Mouse (Mus musculus) left cerebral cortex, adult 9 months (tissue): ENCODE measurements around the gene Ascc1.
"Not testable (repeated sequence)": the region's sequence is repeated elsewhere in the genome, so short reads cannot be mapped to it uniquely, and the experiment has no call there.

Experiments used
- DNase-seq, 2 experiments: peaks; one replicate each; pipeline ENCODE4 v3.0.0; 2022; ENCODE audit warnings: low spot score in 2 of 2

The Ascc1 gene

GRCm38 (mm10) chr10:60115345-60116185 lies 113.0 kb downstream of the Ascc1 start:
- peak; percentile 74 to 84 for DNase-seq

- DNase-seq, result no peak
Measured at GRCm38 (mm10) chr10:60116997-60117396, 114.4 kb downstream of the Ascc1 start.

GRCm38 (mm10) chr10:60118464-60118863 lies 115.9 kb downstream of the Ascc1 start:
- DNase-seq, result no peak

GRCm38 (mm10) chr10:60120630-60121029 lies 118.0 kb downstream of the Ascc1 start:
- DNase-seq, result peak in 1 of 2 experiments; percentile 71

GRCm38 (mm10) chr10:60124078-60124477 lies 121.5 kb downstream of the Ascc1 start:
- DNase-seq, result no peak

GRCm38 (mm10) chr10:60125529-60126327 lies 123.1 kb downstream of the Ascc1 start:
- no peak for DNase-seq

- no peak for DNase-seq
Measured at GRCm38 (mm10) chr10:60128287-60128686, 125.7 kb downstream of the Ascc1 start.

GRCm38 (mm10) chr10:60130504-60130903 lies 127.9 kb downstream of the Ascc1 start:
- DNase-seq, result no peak

- DNase-seq, result no peak
Measured at GRCm38 (mm10) chr10:60133501-60133900, 130.9 kb downstream of the Ascc1 start.

- DNase-seq, result no peak
Measured at GRCm38 (mm10) chr10:60134201-60134600, 131.6 kb downstream of the Ascc1 start.

GRCm38 (mm10) chr10:60136010-60136409 lies 133.4 kb downstream of the Ascc1 start:
- not testable (repeated sequence) for DNase-seq

- DNase-seq, result no peak
Measured at GRCm38 (mm10) chr10:60136935-60137334, 134.3 kb downstream of the Ascc1 start.

GRCm38 (mm10) chr10:60138680-60139079 lies 136.1 kb downstream of the Ascc1 start:
- DNase-seq, result no peak

- no peak for DNase-seq
Measured at GRCm38 (mm10) chr10:60140751-60141150, 138.1 kb downstream of the Ascc1 start.

GRCm38 (mm10) chr10:60141656-60142160 lies 139.1 kb downstream of the Ascc1 start:
- DNase-seq, result no peak

GRCm38 (mm10) chr10:60147510-60148047 lies 145.0 kb downstream of the Ascc1 start:
- not testable (repeated sequence) for DNase-seq

GRCm38 (mm10) chr10:60148087-60148486 lies 145.5 kb downstream of the Ascc1 start:
- DNase-seq, result peak in 1 of 2 experiments; percentile 67
